Mouse (Mus musculus): ENCODE measurements around the gene Thap8. TPM values are rescaled to one million over a fixed set of nuclear protein-coding genes. Genes with fewer than 3 reads are reported as not detected.

Thap8 gene
- total RNA-seq, 2 experiments from 2014 or later = 0.27 to 0.28 TPM

Other genes starting within 250 kb of the Thap8 start
- 10 to 100 TPM in 1 of 2 experiments, 1 to 10 TPM in 1; 9.0 to 12.0 TPM for gene Zfp14, start 228.7 kb upstream of the Thap8 start, total RNA-seq (2021)
- 1 to 10 TPM; 3.7 to 4.2 TPM for gene Zfp82, start 207.2 kb upstream of the Thap8 start, total RNA-seq (2021)
- under 1 TPM in 1 of 2 experiments, not detected in 1; 0.97 TPM for gene Gm26920, start 189.7 kb upstream of the Thap8 start, total RNA-seq (2021)
- gene Zfp566, start 189.6 kb upstream of the Thap8 start, total RNA-seq (2021) = 1 to 10 TPM; 6.4 to 8.0 TPM
- 10 to 100 TPM; 76.8 to 83.7 TPM for gene Zfp260, start 185.3 kb upstream of the Thap8 start, total RNA-seq (2021)
- gene Zfp382, start 158.2 kb upstream of the Thap8 start, total RNA-seq (2021) = 10 to 100 TPM; 31.8 to 35.0 TPM
- gene Zfp146, start 110.3 kb upstream of the Thap8 start, total RNA-seq (2021) = 10 to 100 TPM; 53.8 to 54.8 TPM
- gene Cox7a1, start 96.0 kb upstream of the Thap8 start, total RNA-seq (2021) = 1 to 10 TPM; 3.7 to 5.0 TPM
- gene Capns1, start 81.3 kb upstream of the Thap8 start, total RNA-seq (2021) = 100 to 1,000 TPM; 207 to 234 TPM
- 10 to 100 TPM; 53.1 to 65.2 TPM for gene Polr2i, start 48.1 kb upstream of the Thap8 start, total RNA-seq (2021)
- 100 to 1,000 TPM; 118 to 127 TPM for gene Tbcb, start 47.8 kb upstream of the Thap8 start, total RNA-seq (2021)
- gene Ovol3, start 44.4 kb upstream of the Thap8 start, total RNA-seq (2021) = not detected
- gene Wdr62, start 325 bp downstream of the Thap8 start, total RNA-seq (2021) = 1 to 10 TPM in 1 of 2 experiments, under 1 TPM in 1; 0.94 to 2.1 TPM
- 100 to 1,000 TPM; 454 to 456 TPM for gene Clip3, start 11.6 kb downstream of the Thap8 start, total RNA-seq (2021)
- 10 to 100 TPM; 54.2 to 57.2 TPM for gene Alkbh6, start 28.6 kb downstream of the Thap8 start, total RNA-seq (2021)
- 10 to 100 TPM; 10.5 to 12.7 TPM for gene Syne4, start 34.7 kb downstream of the Thap8 start, total RNA-seq (2021)
- under 1 TPM; 0.28 to 0.40 TPM for gene E130208F15Rik, start 41.6 kb downstream of the Thap8 start, total RNA-seq (2021)
- gene Sdhaf1, start 43.8 kb downstream of the Thap8 start, total RNA-seq (2021) = 1 to 10 TPM; 6.6 to 7.4 TPM
- gene Lrfn3, start 82.7 kb downstream of the Thap8 start, total RNA-seq (2021) = 10 to 100 TPM; 29.3 to 30.7 TPM
- 10 to 100 TPM; 27.4 to 30.2 TPM for gene Tyrobp, start 133.7 kb downstream of the Thap8 start, total RNA-seq (2021)
- gene Hcst, start 139.8 kb downstream of the Thap8 start, total RNA-seq (2021) = not detected
- gene Nfkbid, start 141.6 kb downstream of the Thap8 start, total RNA-seq (2021) = 1 to 10 TPM; 3.1 to 3.4 TPM
- gene Aplp1, start 165.4 kb downstream of the Thap8 start, total RNA-seq (2021) = 1,000 to 10,000 TPM; 1,244 to 1,325 TPM
- 10 to 100 TPM; 12.3 to 21.0 TPM for gene Kirrel2, start 177.6 kb downstream of the Thap8 start, total RNA-seq (2021)
- 1 to 10 TPM; 1.2 TPM for gene Nphs1, start 178.2 kb downstream of the Thap8 start, total RNA-seq (2021)
- gene Prodh2, start 213.5 kb downstream of the Thap8 start, total RNA-seq (2021) = under 1 TPM in 1 of 2 experiments, not detected in 1; 0.73 TPM

Data from layer of hippocampus, postnatal 36 days (tissue).